Mouse (Mus musculus) right cerebral cortex, postnatal 10 days (tissue): ENCODE measurements around the gene Rfx7.
"Not testable (repeated sequence)": the region's sequence is repeated elsewhere in the genome, so short reads cannot be mapped to it uniquely, and the experiment has no call there.

Source experiments
- DNase-seq, 2 experiments: peaks; one replicate each; pipeline ENCODE4 v3.0.0; 2021; ENCODE audit warnings: low spot score in 2 of 2

The Rfx7 gene

GRCm38 (mm10) chr9:72639843-72640621 lies 108.0 kb downstream of the Rfx7 start:
- DNase-seq: peak; percentile 74 to 78

GRCm38 (mm10) chr9:72640642-72641041 lies 108.6 kb downstream of the Rfx7 start:
- no peak for DNase-seq

- no peak for DNase-seq
Observed at GRCm38 (mm10) chr9:72641093-72641680, 109.1 kb downstream of the Rfx7 start.

GRCm38 (mm10) chr9:72642756-72643447 lies 110.9 kb downstream of the Rfx7 start:
- not testable (repeated sequence) for DNase-seq

- DNase-seq: no peak
Observed at GRCm38 (mm10) chr9:72643651-72644417, 111.8 kb downstream of the Rfx7 start.

GRCm38 (mm10) chr9:72644418-72645110 lies 112.5 kb downstream of the Rfx7 start:
- no peak for DNase-seq

GRCm38 (mm10) chr9:72649781-72650180 lies 117.7 kb downstream of the Rfx7 start:
- no peak for DNase-seq

GRCm38 (mm10) chr9:72652961-72653360 lies 120.9 kb downstream of the Rfx7 start:
- DNase-seq: no peak

- no peak for DNase-seq
Observed at GRCm38 (mm10) chr9:72653533-72653932, 121.5 kb downstream of the Rfx7 start.

GRCm38 (mm10) chr9:72654593-72655242 lies 122.7 kb downstream of the Rfx7 start:
- DNase-seq: peak; percentile 59 to 65

GRCm38 (mm10) chr9:72655602-72656001 lies 123.6 kb downstream of the Rfx7 start:
- no peak for DNase-seq

- DNase-seq: no peak
Observed at GRCm38 (mm10) chr9:72656491-72656890, 124.5 kb downstream of the Rfx7 start.

- no peak for DNase-seq
Observed at GRCm38 (mm10) chr9:72656940-72657339, 124.9 kb downstream of the Rfx7 start.

- no peak for DNase-seq
Observed at GRCm38 (mm10) chr9:72657694-72658093, 125.7 kb downstream of the Rfx7 start.

- DNase-seq: no peak
Observed at GRCm38 (mm10) chr9:72660139-72660538, 128.1 kb downstream of the Rfx7 start.

- no peak for DNase-seq
Observed at GRCm38 (mm10) chr9:72660911-72661310, 128.9 kb downstream of the Rfx7 start.

- no peak for DNase-seq
Observed at GRCm38 (mm10) chr9:72661561-72661894, 129.5 kb downstream of the Rfx7 start.

GRCm38 (mm10) chr9:72661895-72662661 lies 130.0 kb downstream of the Rfx7 start, which contains the start of gene Nedd4:
Gene Nedd4 (plus strand): TSS chr9:72662346.
- peak; percentile 97 for DNase-seq

GRCm38 (mm10) chr9:72662691-72663533 lies 130.9 kb downstream of the Rfx7 start:
- peak; percentile 82 to 89 for DNase-seq
